Mouse (Mus musculus) gastrocnemius, adult 8-10 months (tissue): ENCODE results near the gene Dlg1. TPM values are rescaled to one million over a fixed set of nuclear protein-coding genes. Genes with fewer than 3 reads are reported as not detected.

Experiments
- DNase-seq, 2 experiments: peaks; one replicate each; pipeline ENCODE4 v3.0.0; 2022; ENCODE audit warnings: low spot score in 2 of 2
- total RNA-seq, 4 experiments: library from RNA; stranded (reverse); gene quantifications; 2 replicates each; pipeline ENCODE4 v1.2.4; 2022

Dlg1 gene
- total RNA-seq, 4 experiments from 2014 or later = 60.2 to 66.9 (median 64.5) TPM

DNA sequence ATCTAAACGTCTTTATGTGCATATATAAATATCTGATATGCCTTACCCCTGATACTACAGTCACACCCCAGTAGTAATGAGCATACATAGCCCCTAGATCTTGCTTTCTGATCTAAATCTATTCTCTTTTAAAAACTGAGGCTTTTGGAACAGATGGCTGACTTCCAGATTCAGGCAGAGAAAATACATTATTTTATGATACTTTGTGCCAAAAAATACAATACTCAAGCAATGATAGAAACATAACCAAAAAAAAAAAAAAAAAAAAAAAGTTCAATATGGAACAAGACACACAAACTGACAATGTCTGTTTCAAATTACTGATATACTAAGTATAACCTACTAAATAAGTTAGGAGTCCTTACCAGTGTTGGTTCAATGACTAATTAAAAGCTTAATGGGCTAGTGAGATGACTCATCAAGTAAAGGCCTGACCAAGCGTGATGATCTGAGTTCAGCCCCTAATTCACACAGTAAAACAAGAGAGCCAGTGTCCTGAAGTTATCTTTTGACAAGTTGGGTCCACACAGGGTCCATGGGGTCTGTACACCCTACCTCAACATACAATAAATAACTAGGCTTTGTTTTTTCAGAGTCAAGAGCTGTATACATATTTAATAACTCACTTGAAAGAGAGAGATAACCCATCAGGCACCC is 171.5 kb downstream of the Dlg1 start:
- no peak for DNase-seq

DNA sequence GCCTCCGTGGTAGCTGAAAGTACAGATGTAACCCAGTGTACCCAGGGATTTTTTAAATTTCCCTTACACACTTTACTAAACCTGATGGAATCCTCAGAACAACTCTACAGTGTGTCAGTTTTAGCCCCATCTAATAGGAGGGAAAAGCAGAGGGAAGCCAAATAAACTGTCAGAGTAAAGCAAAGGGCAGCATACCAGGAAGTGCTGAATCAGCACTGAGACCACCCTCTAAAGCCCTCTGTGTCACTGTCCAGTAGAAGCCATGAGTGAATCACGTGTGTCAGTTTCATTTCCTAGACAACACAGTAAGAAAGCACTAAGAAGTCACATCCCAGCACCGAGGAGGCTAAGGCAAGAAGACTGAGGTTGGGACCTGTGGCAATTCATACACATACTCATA is 174.1 kb downstream of the Dlg1 start:
- no peak for DNase-seq

DNA sequence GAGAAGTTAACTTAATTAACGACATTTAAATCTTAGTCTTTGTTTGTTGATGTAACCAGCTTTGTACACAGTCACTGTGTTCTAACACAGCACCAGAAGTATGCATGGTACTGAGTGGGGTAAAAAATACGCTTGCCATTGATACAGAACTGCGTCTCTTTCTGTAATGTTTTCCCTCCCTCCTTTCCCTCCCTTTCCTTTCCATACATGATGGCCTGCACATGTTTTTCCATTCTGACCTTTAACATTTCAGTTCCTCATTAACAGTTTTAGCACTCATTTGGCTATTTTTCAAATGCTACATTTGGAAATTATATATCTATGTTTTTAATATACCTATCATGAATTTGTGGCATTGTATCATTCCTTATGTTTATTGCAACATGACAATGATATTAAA is 181.0 kb downstream of the Dlg1 start:
- no peak for DNase-seq

DNA sequence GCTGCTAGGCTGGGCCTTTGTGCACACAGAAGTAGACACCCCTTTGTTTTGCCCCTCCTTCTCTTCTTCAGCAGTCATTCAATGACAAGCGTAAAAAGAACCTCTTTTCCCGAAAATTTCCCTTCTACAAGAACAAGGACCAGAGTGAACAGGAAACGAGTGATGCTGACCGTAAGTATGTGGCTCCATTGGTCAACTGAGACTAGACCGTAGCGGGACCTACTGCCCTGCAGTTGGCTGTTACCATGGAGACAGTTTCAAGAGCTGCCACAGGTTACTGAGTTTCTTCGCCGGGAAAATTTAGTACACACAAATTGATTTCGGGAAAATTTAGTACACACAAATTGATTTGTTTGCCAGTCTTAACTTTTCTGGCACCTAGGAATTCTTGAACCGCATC is 183.5 kb downstream of the Dlg1 start:
- DNase-seq = no peak

DNA sequence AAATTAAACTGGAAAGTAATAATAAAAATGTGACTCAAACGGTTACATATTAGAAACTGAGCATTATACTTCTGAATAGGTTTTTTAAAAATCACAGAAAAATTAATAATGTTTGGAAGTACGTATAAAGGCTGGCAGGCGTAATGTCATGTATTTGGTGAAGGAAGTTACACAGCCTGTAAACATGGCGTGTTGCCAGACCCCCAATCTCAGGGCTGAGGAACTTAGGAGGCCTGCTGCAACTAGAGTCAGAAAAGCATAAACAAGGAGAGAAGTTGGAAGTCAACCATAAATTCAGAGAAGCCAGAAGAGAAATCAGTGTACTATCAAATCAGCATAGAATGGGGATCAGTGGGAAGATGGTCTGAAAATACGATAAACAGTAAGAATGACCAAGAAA is 200.7 kb downstream of the Dlg1 start:
- DNase-seq = no peak

DNA sequence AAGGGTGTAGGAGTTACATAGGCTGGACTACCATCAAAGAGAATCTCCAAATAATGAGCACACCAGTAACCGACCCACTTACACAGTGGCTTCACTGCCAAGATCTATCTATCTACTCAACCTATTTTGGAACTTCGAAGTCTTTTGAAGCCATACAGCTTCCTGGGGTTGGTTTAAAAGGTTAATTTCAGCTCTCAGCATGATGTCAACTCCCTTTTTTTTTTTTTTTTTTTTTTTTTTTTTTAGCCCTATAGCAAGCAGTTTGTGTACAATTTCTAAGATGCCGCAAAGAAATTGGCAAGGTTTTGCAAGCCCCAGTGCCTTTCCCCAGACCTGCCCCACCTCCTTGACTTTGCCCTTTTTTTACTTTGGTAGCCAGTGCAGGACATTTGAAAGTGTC is 202.0 kb downstream of the Dlg1 start:
- no peak for DNase-seq

DNA sequence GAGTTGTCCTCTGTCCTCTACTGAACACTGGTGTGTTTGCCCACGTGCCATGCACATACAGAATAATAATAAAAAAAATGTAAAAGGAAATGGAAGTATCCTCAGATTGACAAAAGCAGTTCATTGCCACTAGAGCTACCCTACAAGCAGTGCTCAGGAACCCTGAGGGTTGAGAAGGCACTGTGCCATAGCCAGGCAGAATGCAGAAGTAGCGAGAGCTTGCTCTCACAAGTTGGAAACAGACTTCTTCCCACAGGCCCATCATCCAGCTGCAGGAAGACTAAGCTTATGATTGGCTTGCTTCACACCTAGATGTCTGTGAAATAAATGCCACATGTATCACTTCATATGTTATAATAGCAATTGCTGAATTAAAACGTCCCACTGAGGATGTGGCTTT is 203.7 kb downstream of the Dlg1 start:
- DNase-seq = no peak

DNA sequence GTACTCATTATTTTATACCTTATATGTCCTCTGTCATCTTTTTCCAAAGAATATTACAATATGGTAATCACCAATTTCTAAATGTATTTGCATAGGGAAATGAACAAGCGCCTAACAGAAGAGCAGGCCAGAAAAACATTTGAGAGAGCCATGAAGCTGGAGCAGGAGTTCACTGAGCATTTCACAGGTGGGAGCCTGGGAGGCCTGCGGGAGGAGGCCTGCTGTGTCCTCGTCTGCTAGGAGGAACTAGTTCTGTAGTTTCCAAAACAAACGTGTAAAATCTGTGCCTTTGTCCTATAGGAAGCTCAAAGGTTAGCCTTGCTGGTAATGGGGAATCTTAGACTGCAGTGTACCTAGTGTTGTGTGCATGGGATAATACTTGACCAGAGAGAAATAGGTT is 204.5 kb downstream of the Dlg1 start:
- DNase-seq = no peak

DNA sequence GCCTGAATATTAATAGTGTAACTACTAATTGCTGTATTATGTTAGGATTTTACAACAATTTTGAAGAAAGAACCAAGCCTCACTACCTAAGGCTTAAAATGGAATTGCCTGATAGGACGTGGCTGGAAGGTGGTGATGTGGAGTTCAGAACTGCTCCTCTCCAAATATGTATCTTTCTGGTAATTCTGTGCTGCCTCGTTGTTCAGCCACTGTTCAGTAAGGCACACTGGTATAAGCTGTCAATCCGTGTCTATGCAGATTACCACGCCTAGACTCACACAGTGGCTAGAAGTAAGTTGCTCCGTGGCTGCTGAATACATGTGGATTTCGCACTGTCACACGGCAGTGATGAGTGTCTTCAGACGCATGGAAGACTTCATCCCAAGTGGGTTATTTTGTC is 210.5 kb downstream of the Dlg1 start:
- no peak for DNase-seq

DNA sequence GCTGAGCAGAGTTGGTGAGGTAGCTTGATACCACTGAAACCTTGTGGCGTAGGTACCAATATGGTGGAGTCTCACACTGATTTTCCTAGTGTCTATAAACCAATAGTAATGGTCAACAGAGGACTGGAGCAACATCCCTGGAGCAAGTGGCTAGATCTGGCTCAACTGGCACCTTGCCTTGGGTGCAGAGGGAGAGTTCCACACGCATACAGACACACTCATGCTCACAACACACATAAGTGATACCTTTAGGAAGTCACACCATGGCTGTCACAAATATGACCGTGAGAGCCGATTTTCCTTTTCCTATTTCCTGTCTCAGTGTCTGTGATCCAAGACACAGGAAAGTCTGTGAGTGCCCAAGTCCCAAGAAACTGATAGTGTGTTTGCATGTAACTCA is 212.1 kb downstream of the Dlg1 start:
- DNase-seq = no peak

DNA sequence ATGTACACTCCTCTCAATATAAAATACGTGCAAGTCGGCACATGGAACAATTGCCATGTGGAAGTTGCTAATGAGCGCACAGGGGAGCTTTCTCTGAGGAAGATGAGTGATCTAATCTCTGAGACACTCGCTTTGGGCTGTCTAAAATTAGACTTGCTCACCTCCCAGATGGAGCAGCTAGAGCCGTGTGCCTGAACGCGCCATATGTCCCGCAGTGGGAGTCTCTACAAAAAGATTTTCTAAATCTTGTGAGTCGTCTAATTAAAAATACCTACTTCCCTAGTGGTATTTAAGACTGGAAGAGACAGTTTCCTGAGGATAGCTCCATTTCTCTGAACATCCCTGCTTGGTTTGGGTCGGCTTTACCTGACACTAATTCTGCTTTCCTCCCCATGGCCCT is 213.1 kb downstream of the Dlg1 start:
- no peak for DNase-seq

DNA sequence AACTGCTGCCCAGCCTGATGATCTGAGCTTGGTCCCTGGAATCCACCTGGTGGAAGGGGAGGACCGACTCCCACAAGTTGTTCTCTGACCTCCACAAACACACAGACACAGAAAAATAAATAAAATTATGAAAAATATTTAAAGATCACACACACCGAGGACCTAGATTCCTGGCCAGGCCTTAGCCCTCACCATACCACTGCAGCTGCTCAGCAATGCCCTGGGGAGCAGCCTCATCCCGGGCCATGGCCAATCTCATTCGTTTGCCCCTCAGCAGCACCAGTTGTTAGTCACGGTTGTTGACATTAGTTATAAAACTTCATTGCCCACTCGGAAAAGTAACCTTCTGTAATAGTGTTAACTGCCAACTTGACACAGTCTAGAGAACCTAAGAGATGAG is 214.8 kb downstream of the Dlg1 start:
- DNase-seq = no peak

DNA sequence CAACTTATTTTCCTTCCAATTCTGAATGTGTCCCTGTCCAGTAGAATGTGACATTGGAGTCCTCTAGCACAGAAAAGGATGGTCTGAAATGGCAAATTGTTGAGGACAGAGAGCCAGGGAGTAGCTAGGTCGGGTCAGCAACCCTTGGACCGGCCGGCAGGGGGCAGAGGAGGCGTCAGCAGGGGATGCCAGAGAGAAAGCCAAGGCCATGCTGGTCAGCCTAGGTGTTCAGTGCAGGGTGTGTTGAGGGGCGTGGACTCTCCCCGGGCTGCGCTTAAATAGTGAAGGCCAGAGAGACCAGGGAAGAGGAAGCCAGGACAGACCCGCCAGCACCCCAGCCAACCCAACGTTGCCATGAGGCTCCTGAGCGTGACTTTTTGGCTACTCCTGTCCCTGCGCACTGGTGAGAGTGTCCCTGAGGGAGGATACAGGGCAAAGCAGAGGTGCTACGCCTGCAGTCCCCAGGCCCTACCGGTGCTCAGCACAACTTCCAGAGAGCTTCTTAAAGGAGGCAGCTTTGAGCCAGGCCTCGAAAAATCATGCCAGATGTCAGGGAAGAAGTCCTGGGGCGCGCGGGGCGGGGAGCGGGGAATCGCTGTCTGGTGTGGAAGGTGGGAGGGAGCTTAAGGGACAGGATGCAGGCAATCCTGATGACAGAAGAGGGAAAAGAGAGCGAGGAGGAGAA is 215.5 kb downstream of the Dlg1 start, which contains the start of gene Meltf:
Gene Meltf, plus strand, starts transcription at position 238 of the 685 bp plus-strand sequence.
- DNase-seq = peak; percentile 41 to 44

DNA sequence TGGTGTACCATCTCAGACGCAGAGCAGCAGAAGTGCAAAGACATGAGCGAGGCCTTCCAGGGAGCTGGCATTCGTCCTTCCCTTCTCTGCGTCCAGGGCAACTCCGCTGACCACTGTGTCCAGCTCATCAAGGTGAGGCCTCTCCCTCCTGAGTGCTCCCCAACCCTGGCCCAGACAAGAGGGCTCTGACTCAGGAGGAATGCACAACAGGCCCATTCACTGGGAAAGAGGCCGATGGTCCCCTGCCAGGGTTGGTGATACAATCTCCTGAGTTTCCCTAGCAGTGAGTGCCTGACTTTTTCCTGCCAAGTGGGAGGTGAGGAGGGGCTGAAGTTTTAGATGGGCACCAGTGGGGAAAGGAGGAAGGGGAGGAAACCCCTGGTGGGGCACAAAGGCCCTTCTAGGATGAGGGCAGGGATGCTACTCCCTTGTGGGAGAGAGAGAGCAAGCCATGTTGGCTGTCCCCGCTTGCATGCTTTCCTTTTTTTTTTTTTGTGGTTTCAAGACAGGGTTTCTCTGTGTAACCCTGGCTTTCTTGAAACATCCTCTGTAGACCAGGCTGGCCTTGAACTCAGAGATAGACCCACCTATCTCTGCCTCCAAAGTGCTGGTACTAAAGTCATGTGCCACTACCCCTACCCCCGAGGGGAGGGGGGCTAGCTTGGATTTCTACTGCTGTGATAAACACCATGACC is 217.1 kb downstream of the Dlg1 start:
- DNase-seq = no peak

DNA sequence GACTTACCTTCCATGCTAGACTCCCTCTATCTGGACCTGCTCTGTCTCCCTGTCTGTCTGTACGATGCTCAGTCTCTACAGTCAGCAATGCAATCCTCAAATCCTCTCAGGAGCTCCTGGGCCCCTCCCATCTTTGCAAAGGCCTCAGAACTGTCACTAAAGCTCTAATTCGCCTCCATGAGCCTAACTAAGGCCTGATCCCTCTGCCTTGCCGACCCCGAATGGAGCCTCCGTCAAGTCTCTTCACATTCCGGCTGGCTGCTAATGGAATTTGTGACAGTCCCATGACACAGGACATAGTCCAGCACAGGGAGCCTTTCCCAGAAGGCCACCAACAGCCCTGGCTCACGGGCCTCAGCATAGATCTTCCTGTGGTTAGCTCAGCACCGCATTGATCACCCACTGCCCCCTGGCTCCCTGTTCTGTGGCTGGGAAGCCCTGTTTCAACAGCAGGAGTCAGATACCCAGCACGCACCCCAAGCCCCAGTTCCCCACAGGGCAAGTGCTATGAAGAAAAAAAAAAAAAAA is 219.2 kb downstream of the Dlg1 start:
- no peak for DNase-seq

DNA sequence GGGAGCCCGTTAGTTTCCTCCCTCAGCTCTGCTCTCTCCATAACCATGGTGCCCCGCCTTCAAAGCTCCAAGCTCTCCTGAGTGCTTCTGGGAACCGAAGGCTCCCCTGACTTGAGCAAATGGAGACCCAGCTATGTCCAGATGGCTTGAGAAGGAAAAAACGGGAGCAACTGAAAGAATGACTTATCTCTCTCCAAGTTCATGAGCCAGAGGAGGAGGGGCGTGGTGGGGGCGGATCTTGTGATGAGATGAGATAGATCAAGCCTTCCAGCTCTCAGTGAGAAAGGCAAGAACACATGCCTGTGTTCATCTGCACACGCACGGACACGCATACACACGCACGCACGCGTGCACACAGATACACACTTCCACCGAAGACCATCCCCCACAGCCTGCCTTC is 220.1 kb downstream of the Dlg1 start:
- DNase-seq = no peak

DNA sequence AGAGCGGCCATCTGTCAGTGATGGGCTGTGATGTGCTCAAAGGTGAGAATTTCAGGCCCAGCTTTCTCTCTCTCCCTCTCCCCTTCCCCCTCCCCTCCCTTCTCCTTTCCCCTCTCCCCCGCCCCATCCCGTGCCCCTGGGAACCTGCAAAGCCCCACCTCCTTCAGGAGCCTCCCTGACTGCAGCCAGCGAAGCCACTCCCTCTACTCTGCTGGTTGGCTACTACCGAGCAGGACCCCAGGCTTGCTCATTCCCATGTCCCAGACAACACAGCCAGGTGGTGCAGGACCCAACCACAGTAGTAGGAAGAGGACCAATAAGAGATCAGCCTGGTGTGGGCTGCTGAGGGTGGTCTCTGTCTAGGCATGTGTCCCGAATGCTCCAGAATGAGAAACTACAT is 220.7 kb downstream of the Dlg1 start:
- no peak for DNase-seq

DNA sequence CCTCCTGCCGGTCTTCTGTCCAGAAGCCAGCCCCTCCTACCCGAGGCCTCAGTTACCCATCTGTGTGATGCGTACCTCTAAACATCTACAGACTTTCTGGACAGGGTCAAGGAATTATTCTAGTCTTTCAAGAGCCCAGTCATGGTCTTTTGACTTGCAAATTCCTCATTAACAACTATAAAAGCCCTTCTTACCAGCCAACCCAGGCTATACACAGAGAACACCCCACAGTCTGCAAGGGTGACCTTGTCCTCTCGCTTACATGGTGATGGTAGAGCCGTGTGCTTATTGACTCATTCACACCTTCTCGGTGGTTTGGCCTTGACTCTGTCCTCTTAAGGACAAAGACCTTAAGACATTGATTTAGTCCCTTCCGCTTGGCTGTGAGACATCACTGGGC is 227.7 kb downstream of the Dlg1 start:
- no peak for DNase-seq

DNA sequence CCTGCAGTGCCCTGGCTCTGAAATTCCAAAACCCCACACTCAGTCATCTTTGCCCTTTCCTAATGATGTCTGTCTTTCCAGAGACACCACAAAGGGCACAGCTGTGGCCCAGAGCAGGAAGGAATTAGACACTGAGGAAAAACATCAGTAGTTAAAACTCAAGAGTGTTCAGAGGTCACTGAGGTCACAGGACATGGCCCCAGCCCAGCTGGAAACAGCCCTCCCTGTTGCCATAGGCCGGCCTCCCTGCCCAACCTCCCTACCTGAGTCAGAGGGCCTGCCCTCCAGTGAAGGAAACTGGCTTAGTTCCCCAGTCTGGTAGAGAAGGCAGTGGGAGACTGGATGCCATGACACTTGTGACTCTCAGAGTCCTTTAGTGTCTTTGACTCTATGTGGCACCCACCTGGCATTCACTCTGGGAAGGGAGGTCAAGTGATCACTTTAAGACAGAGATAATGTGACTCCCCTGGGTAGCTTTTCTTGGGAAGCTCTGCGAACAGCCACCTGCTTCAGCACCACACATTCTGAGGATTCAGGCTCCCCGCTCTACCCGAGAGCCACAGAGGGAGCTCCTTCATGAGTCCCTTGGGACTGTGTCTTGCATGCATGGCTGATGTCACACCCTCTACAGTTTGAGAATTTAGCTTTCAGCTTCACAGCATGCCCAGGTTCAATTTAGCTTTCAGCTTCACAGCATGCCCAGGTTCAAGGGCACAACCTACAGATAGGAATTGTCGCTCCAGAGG is 230.3 kb downstream of the Dlg1 start:
- DNase-seq = no peak

DNA sequence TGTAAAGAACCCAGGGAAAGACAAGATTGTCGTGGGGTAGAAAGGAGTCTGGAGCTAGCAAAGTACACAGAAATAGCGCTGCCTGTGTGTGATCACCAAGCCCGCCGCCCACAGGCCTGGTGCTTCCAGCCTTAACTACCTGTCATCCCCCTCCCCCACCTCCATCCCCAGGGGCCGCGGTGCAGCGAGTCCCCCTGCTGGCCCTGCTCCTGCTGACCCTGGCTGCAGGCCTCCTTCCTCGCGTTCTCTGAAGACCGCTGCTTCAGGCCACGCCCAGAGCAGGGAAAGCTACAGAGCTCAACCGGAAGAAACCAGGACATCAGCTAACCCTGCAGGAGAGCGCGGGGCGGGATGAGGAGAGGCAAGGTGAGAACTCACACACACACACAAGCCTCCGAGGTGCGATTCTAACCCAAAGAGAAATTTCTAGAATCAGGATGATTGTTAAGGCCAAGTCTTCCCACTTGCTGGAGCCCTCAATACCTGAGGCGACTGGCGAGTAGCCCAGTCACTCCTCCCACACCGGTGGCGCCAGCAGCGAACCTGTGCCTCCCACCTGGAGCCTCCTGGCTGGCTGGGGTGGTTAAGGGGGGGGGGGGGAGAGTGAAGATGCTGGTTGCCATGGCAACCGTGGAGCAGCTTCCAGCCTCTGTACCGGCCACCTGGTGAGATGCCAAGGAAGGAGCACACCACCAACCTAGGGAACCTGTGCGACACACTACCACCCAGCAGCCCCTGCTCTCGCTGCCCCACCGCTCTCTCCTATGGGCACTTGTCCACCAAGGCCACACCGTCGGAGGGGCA is 233.9 kb downstream of the Dlg1 start:
- no peak for DNase-seq
